Mouse (Mus musculus): ENCODE data around the gene Grk1.

- TF ChIP-seq GATA1 (IDR thresholded peaks at IDR 0.05; ENCODE audit: low read length) (no peak), TAL1 (IDR thresholded peaks at IDR 0.05; ENCODE audit: low read length) (no peak)
Observed at GRCm38 (mm10) chr8:13387728-13388127, 17.2 kb upstream of the Grk1 start.

All from erythroblast, embryonic 14.5 days (primary cell).